Mouse (Mus musculus) brain, adult 10 weeks (tissue): ENCODE measurements around the gene Hsd17b10. TPM values are rescaled to one million over a fixed set of nuclear protein-coding genes. Genes with fewer than 3 reads are reported as not detected.

Experiments
- polyA plus RNA-seq: library from polyadenylated mRNA; stranded (reverse); fragments of 350-450 nt; fragmentation: Illumina TruSeq; extraction: RNeasy Lipid Tissue Mini Kit (QIAGEN cat#74804); gene quantifications from one replicate; pipeline ENCODE4 v1.2.3, GENCODE M21; 2015; ENCODE audit warnings: low read depth, low replicate concordance

Hsd17b10 gene
- polyA plus RNA-seq: 80.7 TPM

GRCm38 (mm10) chrX:152001737-152002710 is at the start of gene Hsd17b10:
Gene Hsd17b10, plus strand, starts transcription at chrX:152001845.

DNA sequence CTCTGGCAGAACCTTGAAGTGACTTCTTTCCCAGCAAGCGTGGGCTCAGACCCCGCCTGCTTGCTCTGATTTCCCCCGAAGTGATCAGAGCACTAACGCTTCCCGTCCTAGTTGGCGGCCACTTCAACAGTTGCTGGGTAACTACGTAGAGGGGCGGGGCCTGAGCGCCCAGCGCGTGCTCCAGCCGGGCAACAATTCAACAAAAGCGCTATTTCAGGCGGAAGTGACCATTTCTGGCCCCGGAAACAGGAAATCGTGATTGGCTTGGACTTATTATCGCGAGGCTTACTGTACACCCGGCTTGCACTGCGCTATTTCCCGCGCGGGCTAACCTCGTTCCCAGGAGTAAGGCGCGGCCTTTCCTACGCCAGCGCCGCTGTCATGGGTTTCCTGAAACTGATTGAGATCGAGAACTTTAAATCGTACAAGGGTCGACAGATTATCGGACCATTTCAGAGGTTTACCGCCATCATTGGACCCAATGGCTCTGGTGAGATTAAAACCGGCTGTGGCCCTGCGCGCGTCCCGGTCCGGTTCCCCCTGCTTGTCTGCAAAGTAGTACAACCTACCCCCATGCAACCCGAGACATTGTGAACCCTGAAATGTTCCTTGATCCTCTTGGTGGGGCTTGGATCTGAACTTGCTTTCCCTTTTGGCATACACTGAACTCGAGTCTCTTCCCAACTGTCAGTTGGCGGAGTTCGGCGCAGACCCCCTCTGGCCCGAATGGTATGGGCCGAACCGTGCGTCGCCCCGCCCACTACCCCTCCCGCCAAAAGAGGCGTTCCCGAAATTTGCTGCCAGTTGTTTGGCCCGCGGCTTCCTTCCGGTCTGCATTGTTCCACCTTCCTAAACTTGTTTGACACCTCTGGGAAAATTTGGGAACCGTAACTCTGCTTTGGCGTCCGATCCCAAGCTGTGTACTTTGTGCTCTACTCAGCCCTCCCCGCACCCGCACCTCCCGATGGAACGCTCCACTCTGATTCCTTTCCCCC is 14.8 kb downstream of the Hsd17b10 start, which contains the start of the genes Ribc1 and Smc1a:
Gene Ribc1 (minus strand): TSS at position 145 of the 995 bp plus-strand sequence.
Gene Smc1a (plus strand): TSS at position 278 of the 995 bp plus-strand sequence.

Other genes starting within 250 kb of the Hsd17b10 start
- gene Huwe1, start 201.0 kb upstream of the Hsd17b10 start, polyA plus RNA-seq: 90.2 TPM
- 0.40 TPM for gene Ribc1, start 14.4 kb downstream of the Hsd17b10 start, polyA plus RNA-seq
- 39.9 TPM for gene Smc1a, start 14.6 kb downstream of the Hsd17b10 start, polyA plus RNA-seq
- 75.6 TPM for gene Iqsec2, start 142.4 kb downstream of the Hsd17b10 start, polyA plus RNA-seq
- gene Kdm5c, start 231.2 kb downstream of the Hsd17b10 start, polyA plus RNA-seq: 22.7 TPM